Mouse (Mus musculus) monocyte, adult 5-6 weeks (primary cell): Measurements from ENCODE around the gene Cdh20. TPM values are rescaled to one million over a fixed set of nuclear protein-coding genes. Genes with fewer than 3 reads are reported as not detected.

Experiments used
- ATAC-seq: fragments of 153-309, 156-312 bp; replicated peaks from 2 replicates; pipeline ENCODE4 v1.8.0; 2017; ENCODE audit warnings: mild to moderate bottlenecking; ENCODE audit not compliant: low TSS enrichment, insufficient number of reproducible peaks, severe bottlenecking, poor library complexity, low FRiP score
- total RNA-seq: library from RNA; stranded (forward); fragments of 200-1000, 200-491, 200-594 nt; gene quantifications from 3 replicates; pipeline ENCODE4 v1.2.3, GENCODE M21; 2017

The Cdh20 gene
- total RNA-seq = not detected in 3 replicates

DNA sequence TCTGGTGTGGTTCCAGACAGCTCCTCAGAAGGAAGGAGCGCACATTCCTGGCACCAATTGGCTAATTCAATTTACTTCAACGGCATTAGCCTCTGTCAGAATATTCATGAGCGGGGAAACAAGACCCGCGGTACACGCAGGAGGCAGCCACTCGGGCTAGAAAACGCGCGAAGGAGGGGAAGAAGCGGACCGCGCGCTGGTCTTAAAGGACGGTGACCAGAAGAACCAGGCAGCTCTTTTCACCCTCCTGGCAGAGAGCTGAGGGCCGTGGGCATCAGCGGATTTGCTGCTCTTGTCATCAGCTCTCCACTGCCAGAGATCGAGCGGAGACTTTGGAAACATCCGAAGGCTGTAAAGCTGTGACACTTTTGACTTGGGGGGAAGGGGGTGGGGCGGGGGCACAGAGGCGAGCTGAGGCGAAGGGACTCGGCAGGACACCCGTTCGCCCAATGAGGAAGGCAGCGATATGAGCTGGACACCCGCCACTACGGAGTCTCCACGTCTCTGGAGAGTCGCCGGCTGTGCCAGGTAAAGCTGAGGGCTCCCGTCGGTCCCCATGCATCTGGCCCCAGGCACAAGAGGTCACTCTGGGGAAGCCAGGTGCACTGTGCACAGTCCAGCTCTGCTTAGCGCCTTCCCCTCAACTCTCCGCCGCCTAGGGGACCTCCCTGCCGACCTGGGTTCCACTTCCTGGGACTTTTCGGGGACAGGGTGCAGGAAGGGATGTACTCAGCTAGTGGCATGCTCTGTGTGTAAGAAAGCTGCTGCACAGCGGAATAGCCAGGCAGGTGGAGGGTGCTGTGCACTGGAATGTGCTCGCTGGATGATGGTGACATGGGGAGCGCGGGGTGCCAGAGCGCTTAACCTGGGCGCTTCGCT, at the start of gene Cdh20:
TSS of gene Cdh20 (plus strand) at position 159 of the 879 bp plus-strand sequence.
- ATAC-seq = no peak

DNA sequence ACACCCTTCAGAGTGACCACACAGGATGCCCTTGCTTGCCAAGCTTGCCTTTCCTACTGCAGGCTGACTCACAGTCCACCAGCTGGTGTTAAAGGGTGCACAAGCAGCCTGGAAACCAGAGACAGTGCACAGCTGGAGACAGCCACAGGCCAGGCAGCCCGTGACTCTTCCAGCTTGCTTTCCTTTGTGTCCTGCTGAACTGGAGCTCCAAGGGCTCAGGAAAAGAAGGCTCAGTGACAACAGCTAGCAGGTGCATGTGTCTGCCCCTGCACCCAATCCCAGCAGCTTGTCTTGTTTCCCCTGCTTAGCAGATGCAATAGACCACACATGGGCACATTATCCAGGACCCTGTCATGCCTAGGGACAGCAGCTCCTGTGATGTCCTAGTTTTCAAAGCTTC, 21.5 kb upstream of the Cdh20 start:
- no peak for ATAC-seq

DNA sequence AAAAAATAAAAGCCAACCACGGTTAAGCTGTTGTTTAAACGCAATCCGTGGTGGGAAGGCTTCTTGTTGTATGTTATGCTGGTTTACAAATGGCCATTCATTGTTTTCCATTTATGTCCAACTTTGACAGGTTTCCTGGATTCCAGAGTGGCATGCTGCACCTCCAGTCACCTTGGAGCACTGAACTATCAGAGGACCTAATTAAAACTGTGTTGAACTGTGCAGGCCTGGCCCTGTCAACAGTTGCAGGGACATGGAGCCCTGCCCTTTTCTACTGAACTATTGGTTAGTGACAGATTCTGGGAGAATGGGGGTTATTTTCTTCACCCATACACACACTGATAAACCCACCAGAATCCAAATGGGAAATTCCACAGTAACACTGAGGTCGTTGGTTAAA, 20.9 kb upstream of the Cdh20 start:
- no peak for ATAC-seq

DNA sequence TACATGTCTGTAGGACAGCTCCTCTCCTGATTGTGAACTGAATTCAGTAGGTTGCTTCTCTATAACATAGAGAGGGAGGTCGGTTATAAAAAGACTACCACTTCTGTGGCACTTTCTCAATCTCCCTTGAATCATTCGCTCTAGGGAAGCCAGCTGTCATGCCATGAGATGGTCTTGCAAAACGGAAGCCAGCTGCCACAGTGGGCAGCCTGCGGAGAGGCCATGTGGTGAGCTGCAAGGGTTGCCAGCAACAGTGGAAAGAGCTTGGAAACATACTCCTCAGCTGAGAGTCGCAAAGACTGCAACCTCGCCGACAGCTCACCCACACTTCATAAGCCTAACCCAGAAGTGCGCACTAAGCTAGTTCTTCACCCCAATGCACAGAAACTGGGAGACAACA, 13.8 kb upstream of the Cdh20 start:
- no peak for ATAC-seq

DNA sequence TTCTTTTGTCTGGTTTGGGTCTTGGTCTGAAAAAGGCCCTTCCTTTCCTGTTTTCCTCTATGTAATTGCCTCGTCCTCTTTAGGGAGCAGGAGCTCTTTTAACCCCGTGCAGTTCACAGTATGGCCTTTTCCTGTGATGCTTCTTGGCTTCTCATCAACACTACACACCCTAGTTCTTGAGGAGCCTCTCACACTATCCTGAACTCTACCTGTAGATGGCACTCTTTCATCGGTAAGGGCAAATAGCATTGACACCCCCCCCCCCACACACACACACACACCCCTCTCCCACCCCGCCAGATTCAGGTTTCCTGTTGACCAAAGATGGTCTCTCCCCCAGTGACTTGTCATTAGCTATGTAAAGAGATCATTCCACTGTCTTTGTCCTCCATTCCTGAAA, 12.4 kb upstream of the Cdh20 start:
- ATAC-seq = no peak

DNA sequence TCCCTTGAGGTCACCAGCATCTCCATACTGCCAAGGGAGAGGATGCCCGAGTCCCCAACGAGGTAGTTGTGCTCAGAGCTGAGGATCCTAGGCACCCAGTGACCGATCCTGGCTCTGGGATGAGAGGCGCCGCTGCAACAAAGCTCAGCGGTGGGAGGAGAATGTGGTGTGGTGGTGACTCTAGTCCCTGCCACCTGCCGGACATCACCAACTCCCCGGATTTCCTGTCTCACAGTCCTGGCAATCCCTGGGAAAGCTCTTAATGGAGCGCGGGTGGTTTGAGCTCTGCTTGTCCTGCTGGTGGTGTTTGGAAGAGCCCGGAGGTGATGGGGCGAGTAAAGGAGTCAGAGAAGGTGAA, 900 bp downstream of the Cdh20 start:
- no peak for ATAC-seq

DNA sequence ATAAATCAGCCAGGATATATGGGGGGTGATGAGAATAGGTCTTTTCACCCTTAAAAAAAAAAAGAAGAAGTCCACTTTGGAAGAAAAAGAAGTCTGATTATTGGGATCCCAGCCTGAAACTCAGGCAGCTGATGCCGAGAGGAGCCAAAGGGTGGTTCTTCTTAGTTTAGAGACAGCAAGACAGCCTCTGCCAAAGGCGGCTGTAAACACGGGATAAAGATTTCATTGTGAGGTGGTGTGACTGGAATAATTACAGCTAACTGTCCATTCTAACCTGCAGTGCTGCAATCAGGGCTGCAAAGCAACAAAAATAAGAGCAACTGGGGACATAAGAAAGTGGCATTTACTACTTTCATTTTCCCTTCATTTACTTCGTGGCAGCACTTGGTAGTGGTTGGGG, 3.6 kb downstream of the Cdh20 start:
- ATAC-seq = no peak

DNA sequence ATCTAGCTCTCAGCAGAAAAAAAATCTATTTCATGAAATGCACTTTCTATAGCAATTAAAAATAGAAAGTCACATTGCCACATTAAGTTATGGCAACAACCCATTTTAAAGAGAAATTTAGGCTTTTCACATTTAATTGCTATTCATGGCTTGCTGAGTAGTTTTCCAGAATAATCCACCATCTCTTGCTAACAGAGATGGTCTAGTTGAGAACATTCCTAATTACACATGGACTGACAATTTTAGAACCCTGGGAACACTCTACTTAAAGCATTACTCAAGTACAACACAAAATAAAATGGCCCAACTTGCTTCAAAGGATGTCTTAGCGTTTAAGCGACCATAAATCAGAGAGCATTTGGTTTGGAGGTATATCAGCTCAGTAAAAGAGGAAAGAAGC, 4.9 kb downstream of the Cdh20 start:
- ATAC-seq = no peak

DNA sequence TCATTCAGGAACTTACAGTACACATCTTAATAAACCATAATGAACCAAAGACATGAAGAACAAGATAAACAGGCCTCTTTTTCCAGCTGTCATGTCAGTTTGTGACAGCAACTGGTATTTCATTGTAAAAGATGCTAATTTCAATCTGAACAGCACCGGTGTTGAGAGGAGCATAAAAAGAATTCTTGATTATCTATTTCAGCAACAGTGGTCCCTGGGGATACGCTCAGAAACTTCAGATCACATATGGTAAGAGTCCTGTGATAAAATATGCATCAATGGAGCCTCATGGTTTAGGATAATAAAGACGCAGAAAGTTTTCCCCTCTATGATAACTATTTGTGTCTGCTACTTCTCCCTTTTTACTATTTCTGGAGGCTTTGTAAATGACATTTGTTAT, 25.2 kb downstream of the Cdh20 start:
- ATAC-seq = no peak

DNA sequence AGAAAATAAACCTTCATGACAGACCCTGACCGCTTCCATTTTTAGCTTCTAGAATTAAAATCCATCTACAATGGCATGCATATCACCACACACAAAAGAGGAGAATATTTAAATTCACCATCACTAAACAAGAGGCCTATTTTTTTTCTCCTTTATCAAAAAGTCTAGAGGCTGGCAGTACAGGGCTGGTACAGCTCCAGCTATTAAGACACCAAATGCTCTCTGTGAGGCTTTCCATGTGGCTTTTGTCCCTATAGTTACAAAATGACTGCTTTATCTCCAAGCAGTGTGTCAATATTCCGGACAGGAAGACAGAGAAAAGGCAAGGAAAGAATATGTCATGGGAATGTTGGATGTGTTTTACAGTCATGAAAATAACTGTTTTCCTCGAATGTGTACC, 27.8 kb downstream of the Cdh20 start:
- ATAC-seq = no peak

DNA sequence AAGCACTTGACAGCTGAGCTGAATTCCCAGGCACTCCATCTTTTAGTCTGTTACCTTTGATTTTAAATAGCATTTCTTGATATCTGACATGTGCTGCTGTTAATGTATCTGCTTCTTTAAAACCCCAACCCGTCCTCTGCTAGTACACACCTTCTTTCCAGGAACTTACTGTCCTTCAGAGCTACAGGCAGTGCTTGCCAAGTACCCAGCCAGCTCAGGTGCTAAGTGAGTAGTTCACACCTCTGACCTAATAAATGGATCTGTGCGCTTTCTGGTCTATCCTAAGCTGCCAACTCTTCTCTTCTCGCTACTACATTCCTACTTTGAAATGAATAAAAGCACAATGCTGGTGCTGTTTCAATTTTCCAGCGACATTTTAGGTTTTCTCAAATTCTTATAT, 28.8 kb downstream of the Cdh20 start:
- ATAC-seq = no peak

DNA sequence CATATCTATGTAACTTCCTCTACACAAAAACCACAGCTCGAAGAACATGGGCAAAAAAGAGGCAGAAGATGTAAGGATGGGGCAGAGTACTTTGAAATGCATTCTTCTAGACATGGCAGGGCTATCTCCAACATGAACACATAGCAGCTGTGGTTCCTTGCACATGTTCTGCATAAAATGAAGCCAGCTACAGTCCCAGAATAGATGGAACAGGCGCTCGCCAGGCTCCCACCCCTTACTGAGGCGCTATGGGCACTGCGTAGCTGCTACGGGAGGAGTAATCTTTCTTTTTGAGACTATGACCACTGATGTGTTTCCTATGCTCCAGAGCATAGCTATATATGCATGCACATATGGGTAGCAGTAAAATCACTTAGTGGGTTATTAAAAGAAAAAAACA, 36.4 kb downstream of the Cdh20 start:
- no peak for ATAC-seq

DNA sequence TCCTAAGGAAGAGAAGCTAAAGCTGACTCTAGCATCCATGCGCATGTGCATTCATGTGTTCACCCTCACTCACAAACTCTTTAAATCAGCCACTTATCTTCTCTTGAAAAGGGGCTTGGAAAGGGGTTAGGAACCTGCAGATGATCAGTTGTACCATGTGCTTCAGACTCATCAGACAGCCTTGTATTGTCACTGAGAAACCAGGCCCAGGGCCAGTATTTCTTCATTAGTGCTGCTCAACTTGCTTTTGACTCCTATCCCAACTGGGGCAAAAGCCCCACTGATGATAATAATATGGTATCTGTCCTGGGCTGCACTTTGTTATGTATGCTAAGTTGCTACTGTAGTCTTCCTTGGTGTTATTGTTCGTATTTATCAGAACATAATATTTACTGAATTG, 38.9 kb downstream of the Cdh20 start:
- ATAC-seq = no peak

DNA sequence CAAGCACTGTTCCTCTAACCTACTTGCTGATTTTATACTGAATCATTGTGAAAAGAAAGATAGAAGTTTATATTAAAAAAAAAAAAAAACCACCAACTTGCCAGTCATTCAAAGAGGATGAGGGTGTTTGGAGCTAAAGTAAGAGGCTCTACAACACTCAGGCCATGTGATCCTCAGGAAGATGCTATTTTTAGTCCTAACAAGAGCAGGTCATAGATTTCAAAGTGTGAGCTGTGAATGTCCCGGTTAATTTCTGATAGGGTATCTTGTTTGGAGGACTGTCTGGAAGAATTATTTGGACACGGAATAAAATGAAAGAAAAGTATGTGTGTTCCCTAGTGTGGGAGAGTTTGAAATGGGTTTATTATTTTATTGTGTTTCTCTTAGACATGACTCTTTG, 49.2 kb downstream of the Cdh20 start:
- no peak for ATAC-seq

DNA sequence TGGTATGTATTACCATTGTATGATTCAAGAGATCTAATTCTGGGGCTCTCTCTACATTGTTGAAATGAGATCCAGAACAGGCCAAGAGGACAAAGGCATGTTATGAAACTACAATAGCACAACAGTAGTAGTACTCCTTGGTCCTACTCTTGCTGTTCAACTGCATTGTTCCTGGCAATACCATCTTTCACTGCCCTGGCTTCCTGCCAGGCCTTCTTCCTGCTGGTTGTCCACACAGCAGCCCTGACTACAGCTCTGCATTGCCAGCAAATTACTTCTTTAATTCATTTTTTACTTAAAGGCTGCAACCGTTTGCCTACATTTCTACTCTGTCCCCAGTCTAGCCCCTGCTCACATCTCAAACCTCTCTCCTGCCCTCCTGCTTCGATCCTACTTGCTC, 59.8 kb downstream of the Cdh20 start:
- ATAC-seq = no peak

DNA sequence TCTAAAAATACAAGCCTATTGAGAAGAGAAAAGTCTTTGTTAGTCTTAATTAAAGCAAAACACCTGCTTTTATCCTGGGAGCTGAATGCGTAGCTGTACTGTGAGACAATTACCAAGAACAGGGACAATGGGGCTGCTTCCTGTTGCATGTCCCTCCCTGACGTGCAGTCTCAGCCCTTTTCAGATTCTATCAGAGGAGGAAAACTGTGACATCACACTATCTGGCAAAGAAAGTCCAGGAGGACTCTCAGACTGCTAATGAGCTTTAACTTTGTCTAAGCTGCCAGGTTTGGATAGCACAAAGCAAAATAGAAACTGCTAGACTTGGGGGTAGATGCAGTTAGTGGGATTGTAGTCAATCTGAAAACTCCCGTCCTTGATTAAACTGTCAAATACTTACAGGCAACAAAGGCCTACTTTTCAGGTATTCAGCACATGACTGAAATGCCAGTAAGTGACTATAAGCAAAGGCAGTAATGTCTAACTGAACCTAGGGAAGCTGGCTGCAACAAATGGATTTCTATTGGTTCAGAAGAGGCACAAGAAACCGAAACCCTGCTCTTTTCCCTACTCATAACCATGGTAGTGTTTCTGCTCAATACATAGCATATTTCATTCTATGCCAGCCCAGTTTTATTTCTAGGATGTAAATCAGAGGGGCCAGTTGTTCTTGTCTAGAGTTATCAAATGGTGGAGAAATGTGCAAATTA, 70.0 kb downstream of the Cdh20 start:
- ATAC-seq = no peak

DNA sequence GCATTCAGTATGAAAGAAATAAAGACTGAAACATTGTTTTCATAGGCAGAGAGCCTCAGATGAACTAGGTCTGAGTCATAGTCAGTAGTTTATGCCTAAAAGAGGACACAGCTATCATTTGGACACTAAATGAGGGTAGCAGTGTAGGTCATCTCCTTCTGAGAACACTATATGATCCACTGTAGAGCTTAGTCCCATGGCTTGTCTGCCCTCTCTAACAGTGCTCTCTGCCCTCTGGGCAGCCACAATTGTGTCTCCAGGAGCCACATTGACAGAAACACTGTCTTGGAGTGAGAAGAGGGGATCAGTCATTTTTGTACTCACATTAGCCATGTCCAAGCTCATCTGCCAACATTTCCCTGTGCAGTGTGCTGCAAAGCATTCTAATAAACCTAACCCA, 70.7 kb downstream of the Cdh20 start:
- ATAC-seq = no peak

DNA sequence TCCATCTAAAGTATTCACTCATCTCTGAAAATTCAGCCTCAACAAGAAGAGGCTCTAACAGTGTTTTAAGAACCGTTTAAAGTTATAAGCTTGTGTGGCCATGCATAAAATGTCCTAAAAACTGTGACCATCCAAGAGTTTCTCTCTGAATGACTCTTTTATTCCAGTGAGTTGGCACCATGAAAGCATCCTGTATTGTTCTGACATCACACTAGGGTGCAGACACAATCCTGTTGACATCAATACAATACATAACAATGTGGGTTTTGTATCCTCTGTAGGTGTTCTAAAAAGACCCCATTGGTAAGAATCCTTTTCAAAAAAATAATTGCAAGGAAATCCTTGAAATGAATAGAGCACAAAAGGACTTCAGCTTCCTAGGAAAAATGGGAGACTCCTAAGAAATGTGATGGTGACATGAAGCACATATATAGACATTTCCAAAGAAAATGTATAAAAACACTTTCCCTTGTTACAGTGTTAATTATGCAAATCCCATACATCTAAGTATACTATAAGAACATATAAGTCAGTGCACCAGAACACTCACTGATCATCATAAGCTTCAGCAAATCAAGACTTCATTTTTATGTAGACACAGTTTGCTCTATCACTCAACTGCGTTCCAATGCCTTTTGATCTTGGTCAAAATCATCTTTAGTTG, 80.1 kb downstream of the Cdh20 start:
- ATAC-seq = no peak

DNA sequence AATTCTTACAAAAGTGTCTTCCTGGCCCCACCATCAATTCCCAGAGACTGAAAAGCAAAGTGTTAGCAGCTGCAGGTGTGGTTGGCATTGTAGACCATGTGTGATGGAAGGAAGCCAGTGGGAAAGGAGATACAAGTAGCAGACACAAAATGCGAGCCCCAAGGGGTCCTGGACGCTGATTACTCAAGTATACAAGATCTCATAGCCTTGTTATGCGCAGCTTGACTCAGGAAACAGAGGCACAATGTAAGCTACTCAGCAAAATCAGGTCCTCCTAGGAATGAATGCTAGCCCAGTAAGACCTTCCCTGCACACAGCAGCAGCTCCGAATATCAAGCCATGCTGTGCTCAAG, 80.6 kb downstream of the Cdh20 start:
- no peak for ATAC-seq

DNA sequence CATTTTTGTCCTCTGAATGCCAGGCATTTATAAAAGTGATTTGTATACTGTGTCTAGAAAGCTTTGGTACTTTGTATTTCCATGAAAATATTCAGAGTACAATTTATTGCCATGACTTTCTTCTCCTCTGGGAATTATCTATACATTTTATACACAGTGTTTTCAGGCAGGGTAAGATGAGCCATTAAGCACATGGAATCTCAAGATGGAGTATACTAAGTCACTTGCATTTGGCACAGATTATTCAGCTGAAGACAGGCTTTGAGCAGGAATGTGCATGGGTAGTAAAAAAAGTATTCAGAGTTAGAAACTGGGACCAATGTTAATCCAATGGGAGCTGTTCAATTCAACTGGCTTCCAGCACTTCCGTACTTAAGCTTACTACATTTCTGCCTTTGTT, 109.1 kb downstream of the Cdh20 start:
- no peak for ATAC-seq
